Mouse (Mus musculus) cerebellum, adult 2 months (tissue): ENCODE results near the gene Kcnma1. TPM values are rescaled to one million over a fixed set of nuclear protein-coding genes. Genes with fewer than 3 reads are reported as not detected.

Experiments
- DNase-seq, 2 experiments: peaks; one replicate each; pipeline ENCODE4 v3.0.0; 2021
- H3K27ac ChIP-seq: fragments of 200-500 bp; 2 replicates; pipeline ENCODE4 v1.5.1; 2012; ENCODE audit warnings: low read length, control low read depth, inconsistent platforms; ENCODE audit not compliant: insufficient read depth
- H3K27me3 ChIP-seq: fragments of 200-500 bp; 2 replicates; pipeline ENCODE4 v1.6.1; 2012; ENCODE audit warnings: inconsistent platforms, mild to moderate bottlenecking, low read length, moderate library complexity; ENCODE audit not compliant: control insufficient read depth, insufficient read depth
- H3K4me1 ChIP-seq: fragments of 200-500 bp; 2 replicates; pipeline ENCODE4 v1.6.1; 2011; ENCODE audit warnings: low read length; ENCODE audit not compliant: control insufficient read depth, insufficient read depth
- H3K4me3 ChIP-seq: fragments of 200-500 bp; replicated peaks from 2 replicates; pipeline ENCODE3; 2011; ENCODE audit warnings: mild to moderate bottlenecking, low read depth, low read length, control low read depth; ENCODE audit not compliant: insufficient read depth
- CTCF ChIP-seq: fragments of 200-500 bp; IDR thresholded peaks from 2 replicates; pipeline ENCODE4 v1.5.1; 2011; ENCODE audit warnings: low read depth, mild to moderate bottlenecking, control low read depth, low read length, moderate library complexity, borderline replicate concordance; ENCODE audit not compliant: insufficient read depth
- POLR2A ChIP-seq: fragments of 200-500 bp; IDR thresholded peaks from 2 replicates; pipeline ENCODE4 v1.6.1; 2011; ENCODE audit warnings: low read length, control low read depth, borderline replicate concordance; ENCODE audit not compliant: insufficient read depth
- WGBS: fragments of 180-500 bp; shearing (Covaris S2); methylation state at CpG from one replicate; pipeline ENCODE4 v1.1.7; 2018; 5-methylcytosine and 5-hydroxymethylcytosine counted together
- polyA plus RNA-seq: library from polyadenylated mRNA; depleted of rRNA; stranded (reverse); fragments of >200 nt; gene quantifications from 2 replicates; pipeline ENCODE4 v1.2.3, GENCODE M21; 2012

The Kcnma1 gene
- polyA plus RNA-seq, 1 experiment: 40.4 TPM

GRCm38 (mm10) chr14:23610054-23610453 is 404.2 kb downstream of the Kcnma1 start:
- TF ChIP-seq CTCF (no peak), POLR2A (no peak)
- H3K27ac ChIP-seq: no peak overlapping the region
- DNase-seq: no peak
- no peaks in the 10 kb centered on the region for H3K4me1 ChIP-seq
- WGBS: 87% methylated on average over 3 of the region's 3 CpGs
- H3K27me3 ChIP-seq: no peaks in the 10 kb centered on the region
- no peak overlapping the region for H3K4me3 ChIP-seq

DNA sequence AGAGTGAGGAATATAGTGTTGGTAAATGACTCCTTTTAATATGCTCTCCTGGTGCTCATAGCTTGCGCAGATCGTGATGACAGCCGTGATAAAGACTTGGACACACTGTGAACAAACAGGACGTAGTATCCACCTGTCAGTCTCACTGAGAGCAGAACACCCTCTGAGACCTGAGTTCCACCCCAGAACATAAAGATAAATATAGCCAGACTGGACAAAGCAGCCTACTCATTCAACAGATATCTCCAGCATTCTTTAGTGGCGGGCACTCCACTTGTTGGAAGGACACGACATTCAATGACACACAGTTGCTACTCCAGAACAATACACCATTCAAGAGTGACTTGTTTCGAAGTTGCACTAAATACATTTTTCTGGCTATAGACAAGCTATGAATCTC is 408.6 kb downstream of the Kcnma1 start:
- no peak overlapping the region for H3K4me3 ChIP-seq
- H3K27ac ChIP-seq: no peak overlapping the region
- H3K27me3 ChIP-seq: no peaks in the 10 kb centered on the region
- WGBS: 61% methylated on average over 7 of the region's 7 CpGs
- no peak for DNase-seq
- no peak for TF ChIP-seq CTCF
- TF ChIP-seq POLR2A: no peak
- H3K4me1 ChIP-seq: no peaks in the 10 kb centered on the region

GRCm38 (mm10) chr14:23602937-23603336 is 411.4 kb downstream of the Kcnma1 start:
- Histone ChIP-seq H3K27ac (no peak overlapping the region), H3K4me3 (no peak overlapping the region), H3K27me3 (no peaks in the 10 kb centered on the region), H3K4me1 (no peaks in the 10 kb centered on the region)
- WGBS: 43% methylated on average over 4 of the region's 4 CpGs
- DNase-seq: no peak
- TF ChIP-seq CTCF (no peak), POLR2A (no peak)

GRCm38 (mm10) chr14:23602054-23602453 is 412.2 kb downstream of the Kcnma1 start:
- TF ChIP-seq POLR2A (no peak), CTCF (no peak)
- no peak for DNase-seq
- H3K4me3 ChIP-seq: no peak overlapping the region
- H3K4me1 ChIP-seq: no peaks in the 10 kb centered on the region
- no peak overlapping the region for H3K27ac ChIP-seq
- 80% methylated on average over 2 of the region's 2 CpGs for WGBS
- no peaks in the 10 kb centered on the region for H3K27me3 ChIP-seq

DNA sequence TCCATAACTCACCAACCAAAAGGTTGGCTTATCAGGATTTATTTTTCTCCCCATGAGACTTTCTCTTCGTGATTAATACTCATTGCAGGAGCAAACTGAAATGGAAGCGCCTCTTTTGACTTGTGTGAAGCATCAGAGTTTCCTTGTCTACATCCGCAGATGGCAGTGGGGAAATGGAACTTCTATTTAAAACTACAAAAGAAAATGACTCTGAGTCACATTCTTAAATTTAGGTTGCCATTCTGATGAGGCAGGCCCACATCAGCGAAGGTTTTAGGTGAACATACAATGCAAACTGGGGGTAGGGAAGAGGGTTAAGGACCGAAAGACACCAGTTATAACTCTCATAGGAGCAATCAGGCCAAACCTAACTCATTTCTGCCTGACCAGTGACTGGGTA is 419.7 kb downstream of the Kcnma1 start:
- Histone ChIP-seq H3K27me3 (no peaks in the 10 kb centered on the region), H3K27ac (no peak overlapping the region), H3K4me3 (no peak overlapping the region), H3K4me1 (no peaks in the 10 kb centered on the region)
- WGBS: 94% methylated on average over 5 of the region's 5 CpGs
- no peak for DNase-seq
- no peak for TF ChIP-seq POLR2A
- no peak for TF ChIP-seq CTCF

DNA sequence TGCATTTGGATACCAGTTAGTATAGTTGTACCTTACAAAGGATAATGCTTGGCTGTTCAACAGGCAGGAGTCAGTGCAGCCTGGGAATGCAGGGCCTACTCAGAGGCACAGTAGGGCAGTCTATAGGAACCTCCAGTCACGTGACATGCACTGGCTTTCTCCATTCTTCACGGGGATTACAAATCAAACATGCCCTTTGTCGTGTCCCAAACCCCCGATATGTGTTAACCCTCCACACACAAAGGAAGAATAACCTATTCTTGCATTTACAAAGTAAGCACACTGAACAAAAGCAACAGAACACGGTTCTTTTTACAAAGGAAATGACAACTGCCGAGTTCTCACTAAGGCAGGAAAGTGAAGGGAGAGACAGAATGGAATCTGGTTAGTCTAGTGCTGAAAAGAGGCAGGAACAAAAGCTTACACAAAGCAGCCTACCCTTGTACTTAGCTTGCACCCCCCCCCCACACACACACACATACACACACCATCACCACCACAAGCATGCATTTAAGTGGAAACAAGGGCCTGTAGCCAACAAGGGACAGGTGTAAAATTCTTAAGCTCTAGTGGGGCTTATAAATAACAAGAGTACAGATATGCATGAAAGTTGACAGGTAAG is 421.4 kb downstream of the Kcnma1 start:
- 39% methylated on average over 6 of the region's 6 CpGs for WGBS
- Histone ChIP-seq H3K4me3 (no peak overlapping the region), H3K27ac (no peak overlapping the region), H3K27me3 (no peaks in the 10 kb centered on the region), H3K4me1 (no peaks in the 10 kb centered on the region)
- TF ChIP-seq POLR2A (no peak), CTCF (no peak)
- no peak for DNase-seq

GRCm38 (mm10) chr14:23589744-23590481 is 424.4 kb downstream of the Kcnma1 start:
- no peak overlapping the region for H3K27ac ChIP-seq
- no peaks in the 10 kb centered on the region for H3K4me1 ChIP-seq
- DNase-seq: no peak
- WGBS: 56% methylated on average over 7 of the region's 7 CpGs
- no peak overlapping the region for H3K4me3 ChIP-seq
- H3K27me3 ChIP-seq: no peaks in the 10 kb centered on the region
- TF ChIP-seq POLR2A (no peak), CTCF (no peak)

- no peaks in the 10 kb centered on the region for H3K27me3 ChIP-seq
- 73% methylated on average over 9 of the region's 9 CpGs for WGBS
- H3K4me1 ChIP-seq: no peaks in the 10 kb centered on the region
- no peak overlapping the region for H3K4me3 ChIP-seq
- no peak for DNase-seq
- TF ChIP-seq CTCF: no peak
- TF ChIP-seq POLR2A: no peak
- H3K27ac ChIP-seq: no peak overlapping the region
These were observed 426.8 kb downstream of the Kcnma1 start for GRCm38 (mm10) chr14:23587451-23587850.
